Mouse (Mus musculus) kidney, postnatal 36 days (tissue): ENCODE measurements around the gene Sycp2.
"Not testable (repeated sequence)": the region's sequence is repeated elsewhere in the genome, so short reads cannot be mapped to it uniquely, and the experiment has no call there.

Experiments used
- DNase-seq, 2 experiments: peaks; one replicate each; pipeline ENCODE4 v3.0.0; 2021 to 2022; ENCODE audit warnings: mixed read lengths in 2 of 2

Sycp2 gene

DNA sequence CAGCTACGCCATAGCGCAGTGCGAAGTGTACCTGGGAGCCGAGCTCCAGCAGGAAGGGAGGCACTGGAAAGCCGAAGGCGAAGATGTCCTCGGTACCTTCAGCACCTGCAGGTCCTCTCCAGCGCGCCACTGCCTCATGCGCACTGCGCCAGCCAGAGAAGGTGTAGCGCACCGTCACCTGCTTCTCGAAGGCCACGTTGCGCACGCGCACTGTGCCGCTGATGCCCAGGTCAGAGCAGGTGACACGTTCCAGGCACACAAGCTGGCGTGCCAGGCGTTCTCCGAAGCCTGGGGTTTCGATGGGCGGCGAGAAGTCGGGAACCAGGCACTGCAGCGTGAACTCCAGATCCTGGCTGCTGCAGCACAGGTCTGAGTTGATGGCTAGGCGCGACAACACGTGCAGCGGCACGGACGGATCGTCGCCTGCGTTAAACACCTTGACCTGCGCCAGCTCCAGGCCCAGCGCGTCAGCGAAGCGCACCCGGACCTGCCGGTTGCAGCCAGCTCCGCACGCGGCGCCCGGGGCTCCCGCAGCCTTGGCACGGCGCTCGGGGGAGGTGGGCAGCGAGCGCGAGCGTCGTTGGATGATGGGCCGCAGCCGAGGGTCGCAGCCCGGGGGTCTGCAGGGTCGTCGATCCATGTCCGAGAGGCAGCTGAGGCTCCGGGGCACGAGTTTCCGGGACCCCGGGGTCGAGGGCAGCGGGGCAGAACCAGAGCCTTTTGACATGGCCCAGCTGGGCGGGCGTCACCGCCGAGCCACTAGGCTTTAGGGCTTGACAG lies 6.2 kb upstream of the Sycp2 start:
- DNase-seq, result peak in 1 of 2 experiments; percentile 38

DNA sequence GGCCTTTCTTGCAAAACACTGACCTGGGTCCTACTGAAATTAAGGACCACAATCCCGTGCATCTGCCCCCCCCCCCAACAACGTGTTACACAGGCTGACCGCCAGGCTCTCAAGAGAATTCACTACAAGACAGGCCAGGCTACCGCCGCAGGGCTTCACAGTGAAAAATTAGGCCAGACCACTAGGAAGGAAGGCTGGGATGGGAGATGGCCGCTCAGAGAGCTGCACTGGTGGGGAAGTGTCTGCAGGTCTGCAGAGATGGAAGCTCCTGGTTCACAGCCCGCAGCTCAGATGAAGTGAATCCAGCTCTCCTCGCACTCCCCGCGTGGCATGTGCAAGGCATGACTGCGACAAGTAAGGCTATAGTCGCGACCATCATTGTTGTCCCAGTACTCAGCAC lies 5.6 kb upstream of the Sycp2 start:
- no peak for DNase-seq

GRCm38 (mm10) chr2:178412598-178412997 lies 5.1 kb upstream of the Sycp2 start:
- no peak for DNase-seq

- DNase-seq, result no peak
These were observed 2.8 kb upstream of the Sycp2 start for GRCm38 (mm10) chr2:178410286-178410685.

DNA sequence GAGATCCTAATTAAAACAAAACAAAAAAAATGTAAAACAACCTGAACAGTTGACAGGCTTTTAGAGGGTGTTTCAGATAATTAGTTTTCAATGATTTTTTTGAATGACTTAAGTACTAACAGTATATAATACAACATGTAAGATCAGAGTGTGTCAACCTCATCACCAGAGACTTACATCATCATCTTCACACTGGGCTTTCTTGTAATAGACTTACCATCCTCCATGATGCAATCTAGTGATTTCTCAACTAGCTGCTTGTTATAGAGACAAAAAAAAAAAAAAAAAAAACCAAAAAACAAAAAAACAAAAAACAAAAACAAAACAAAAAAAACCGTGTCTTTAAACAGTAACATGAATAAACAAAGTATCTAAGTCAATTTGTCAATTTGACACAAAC lies 1.5 kb upstream of the Sycp2 start:
- DNase-seq, result no peak

DNA sequence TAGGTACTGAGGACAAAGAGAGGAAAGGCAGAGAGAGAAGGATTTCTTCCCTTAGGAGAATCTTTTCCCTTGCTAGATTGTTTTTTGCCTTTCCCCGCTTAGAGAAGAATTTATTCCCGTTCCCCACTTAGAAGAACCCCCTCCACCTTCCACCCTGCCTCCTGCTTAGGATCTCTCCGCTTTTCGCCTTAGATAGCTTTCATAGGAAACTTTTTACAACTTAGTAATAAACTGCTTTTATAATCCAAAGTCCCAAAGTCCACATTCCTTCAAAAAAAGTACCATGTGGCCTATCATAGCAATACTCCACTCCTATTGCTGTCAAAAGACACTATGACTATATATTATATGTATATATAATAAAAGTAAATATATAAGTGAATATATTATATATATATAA lies 64.9 kb downstream of the Sycp2 start:
- DNase-seq, result no peak

DNA sequence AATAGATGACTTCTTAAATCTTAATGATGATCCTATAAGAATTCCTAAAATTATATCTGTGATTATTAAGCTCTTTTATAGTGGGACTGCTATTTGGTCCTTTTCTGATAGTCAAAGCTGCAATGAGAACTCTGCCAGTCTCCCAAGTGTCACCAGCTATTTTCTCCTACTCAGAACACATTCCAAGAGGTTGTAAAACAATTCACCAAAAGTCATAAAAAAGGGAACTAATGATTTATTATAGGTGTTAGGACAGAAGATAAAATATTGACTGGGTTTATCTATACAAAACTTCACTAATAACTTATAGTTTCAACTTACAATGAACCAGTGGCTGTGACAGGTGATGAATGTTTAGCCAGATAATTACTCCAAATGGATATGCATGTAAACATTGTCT lies 65.4 kb downstream of the Sycp2 start:
- not testable (repeated sequence) for DNase-seq

- no peak for DNase-seq
These were observed 68.4 kb downstream of the Sycp2 start for GRCm38 (mm10) chr2:178339044-178339443.

DNA sequence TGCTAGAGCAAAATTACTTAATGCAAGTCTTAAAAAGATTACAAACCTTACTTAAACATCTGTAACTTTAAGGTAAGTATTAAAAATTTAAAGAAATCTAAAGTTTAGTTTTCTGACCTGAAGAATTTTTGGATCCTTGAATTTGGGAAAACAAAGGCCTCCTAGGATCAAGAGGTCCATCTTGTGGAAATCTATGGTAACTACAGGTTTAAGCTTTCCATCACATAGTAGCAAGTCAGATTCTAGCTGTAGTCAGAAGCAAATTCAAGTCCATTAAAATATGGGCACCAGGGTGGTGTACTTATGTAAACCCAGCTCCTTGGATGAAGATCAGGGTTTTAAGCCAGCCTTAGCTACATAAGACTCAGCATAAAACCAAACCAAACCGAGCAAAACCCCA lies 69.6 kb downstream of the Sycp2 start:
- DNase-seq, result no peak

DNA sequence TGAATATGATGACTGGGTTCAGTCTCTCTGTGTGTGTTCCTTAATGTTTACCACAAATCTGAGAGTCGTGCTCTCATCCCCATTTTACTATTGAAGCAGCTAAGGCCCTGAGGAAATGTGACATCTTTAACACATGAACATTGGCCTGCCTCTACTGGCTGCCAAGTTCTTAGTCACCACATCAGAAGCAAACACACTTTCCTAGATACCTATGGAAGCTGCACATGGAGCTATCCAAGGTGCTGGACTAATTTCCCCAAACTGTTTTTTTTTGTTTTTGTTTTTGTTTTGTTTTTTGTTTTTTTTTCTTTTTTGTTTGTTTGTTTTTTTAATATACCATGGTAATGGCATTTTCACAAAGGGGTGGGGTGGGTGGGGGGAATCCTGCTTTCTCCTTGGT lies 77.5 kb downstream of the Sycp2 start:
- DNase-seq, result no peak

DNA sequence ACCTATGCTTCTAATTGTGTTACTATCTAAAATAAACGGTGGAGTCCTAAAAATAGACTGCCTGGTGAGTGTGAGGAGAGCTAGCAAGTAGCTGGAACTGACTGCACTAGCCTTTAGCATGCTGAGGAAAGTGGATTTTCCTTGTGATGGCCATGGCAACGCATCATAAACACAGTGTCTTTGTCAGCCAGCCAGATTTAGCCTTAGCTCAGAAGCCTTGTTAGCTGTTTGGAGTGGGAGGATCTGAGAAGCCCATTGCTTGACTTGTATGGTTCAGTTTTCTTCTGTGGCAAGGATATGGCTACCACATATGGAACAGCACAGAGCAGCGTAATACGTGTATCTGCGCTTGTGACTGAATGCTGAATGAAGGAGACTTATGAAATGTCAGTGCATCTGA lies 77.9 kb downstream of the Sycp2 start:
- no peak for DNase-seq

DNA sequence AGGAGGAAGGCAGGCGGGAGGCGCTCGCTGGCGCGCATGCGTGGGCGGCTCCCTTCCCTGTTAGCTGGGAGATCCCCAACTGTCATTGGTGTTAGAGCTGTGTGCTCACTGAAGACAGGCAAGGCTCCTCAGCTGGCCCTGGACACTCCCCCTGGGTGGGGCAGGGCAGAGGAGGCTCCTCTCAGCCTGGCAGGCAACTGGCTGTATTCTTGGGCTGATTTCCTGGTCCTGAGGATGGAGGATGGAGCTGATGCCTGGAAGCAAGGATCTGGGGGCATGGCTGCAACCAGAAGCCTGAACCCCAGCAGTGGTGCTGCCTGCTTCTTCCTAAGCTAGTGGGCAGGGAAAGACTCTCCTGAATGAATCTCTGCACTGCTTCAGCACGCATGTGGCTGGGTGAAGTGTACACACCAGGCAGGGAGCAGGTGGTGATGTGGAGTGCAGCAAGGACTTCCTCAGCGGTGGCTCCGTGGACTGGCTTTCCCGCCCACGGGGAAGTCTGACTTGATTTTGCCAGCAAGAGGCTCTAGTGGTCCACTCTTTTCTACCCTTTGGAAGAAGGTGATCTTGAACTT lies 79.9 kb downstream of the Sycp2 start:
- DNase-seq, result peak; percentile 11 to 31

GRCm38 (mm10) chr2:178326750-178327465 lies 80.6 kb downstream of the Sycp2 start:
- DNase-seq, result peak in 1 of 2 experiments; percentile 2

- no peak for DNase-seq
These were observed 81.4 kb downstream of the Sycp2 start for GRCm38 (mm10) chr2:178326067-178326466.

DNA sequence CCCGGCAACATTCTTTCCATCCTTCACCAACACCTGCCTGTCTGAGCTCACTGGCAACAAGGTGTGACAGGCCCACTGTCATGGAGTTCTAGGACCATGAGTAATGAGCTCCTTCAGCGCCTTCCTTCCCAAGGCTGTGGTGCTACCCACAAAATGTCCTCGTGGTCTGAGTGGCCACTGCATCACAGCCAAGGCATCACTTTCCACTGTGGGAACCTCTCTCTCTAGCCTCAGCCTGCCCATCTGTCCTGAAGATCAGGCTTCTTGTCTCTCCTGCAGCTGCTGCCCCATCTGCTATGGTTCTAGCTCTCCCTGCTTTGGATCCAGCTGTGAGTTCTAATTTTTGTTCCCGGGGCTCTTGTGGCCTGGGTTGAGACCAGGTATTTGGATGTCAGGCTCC lies 82.7 kb downstream of the Sycp2 start:
- DNase-seq, result no peak

DNA sequence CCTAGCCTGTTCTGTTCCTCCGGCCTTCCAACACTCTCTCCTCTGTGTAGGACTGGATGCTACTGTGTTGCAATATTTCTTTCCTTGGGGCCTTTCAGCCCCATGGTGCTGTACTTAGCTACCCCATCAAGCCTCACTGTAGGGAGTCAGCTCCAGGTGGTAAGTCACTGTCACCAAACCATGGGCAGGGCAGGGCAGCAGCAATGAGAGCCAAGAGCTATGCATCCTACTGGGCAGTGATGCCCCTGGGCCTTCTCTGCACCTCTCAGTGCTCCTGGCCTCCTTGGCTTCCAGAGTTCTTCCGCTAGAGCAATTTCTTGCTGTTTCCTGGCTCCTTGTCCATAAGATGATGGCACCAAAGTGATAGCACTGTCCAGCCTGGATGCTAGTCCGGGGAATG lies 83.1 kb downstream of the Sycp2 start:
- DNase-seq, result no peak

DNA sequence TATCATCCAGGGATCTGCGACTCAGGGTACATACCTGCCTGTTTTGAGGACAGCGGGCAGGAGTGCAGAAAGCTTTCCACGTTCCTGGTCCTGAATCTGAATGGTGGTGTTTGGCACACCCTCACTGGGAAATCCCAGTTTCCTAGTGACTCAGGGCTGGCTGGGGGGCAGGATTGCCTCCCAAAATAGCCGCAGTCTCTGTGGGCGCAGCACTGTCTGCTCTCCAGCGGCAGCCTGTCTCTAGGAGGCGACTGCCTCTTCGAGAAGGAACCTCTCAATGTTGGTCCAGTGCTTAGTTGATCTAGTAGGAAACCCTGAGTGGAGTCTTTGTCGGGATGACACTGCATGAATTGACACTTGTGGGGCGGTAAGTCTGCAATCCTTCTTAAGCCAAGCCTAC lies 86.2 kb downstream of the Sycp2 start:
- no peak for DNase-seq

- no peak for DNase-seq
These were observed 87.7 kb downstream of the Sycp2 start for GRCm38 (mm10) chr2:178319766-178320165.

GRCm38 (mm10) chr2:178316281-178316680 lies 91.2 kb downstream of the Sycp2 start:
- no peak for DNase-seq

GRCm38 (mm10) chr2:178313539-178313938 lies 93.9 kb downstream of the Sycp2 start:
- no peak for DNase-seq

DNA sequence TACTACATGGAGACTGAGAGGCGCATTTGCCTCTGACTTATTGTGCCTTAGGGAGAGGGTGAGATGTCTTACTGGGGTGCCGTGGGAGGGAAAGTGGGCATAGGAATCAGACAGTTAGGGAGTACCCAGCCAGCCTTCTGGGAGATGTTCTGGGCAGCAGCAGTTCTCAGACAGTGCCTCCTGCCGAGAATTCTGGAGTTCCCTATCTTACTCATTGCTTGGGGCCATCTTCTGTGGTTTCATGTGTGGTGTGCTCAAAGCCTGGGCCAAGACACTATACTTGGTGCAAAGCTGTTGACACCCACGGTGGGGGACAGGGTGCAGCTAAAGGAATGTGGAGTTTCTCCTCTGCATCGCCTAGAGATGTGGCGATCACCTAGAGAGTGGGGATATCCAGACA lies 102.8 kb downstream of the Sycp2 start:
- no peak for DNase-seq

- DNase-seq, result no peak
These were observed 103.3 kb downstream of the Sycp2 start for GRCm38 (mm10) chr2:178304188-178304529.

GRCm38 (mm10) chr2:178303453-178304187 lies 103.9 kb downstream of the Sycp2 start:
- no peak for DNase-seq
